Mouse (Mus musculus) fat pad, adult 2 months (tissue): Measurements from ENCODE around the gene Ctnnal1.

Source experiments
- DNase-seq: peaks from one replicate; pipeline ENCODE4 v3.0.0-alpha.2; 2011; ENCODE audit warnings: low read depth, low spot score; ENCODE audit errors: extremely low read depth

Ctnnal1 gene

DNA sequence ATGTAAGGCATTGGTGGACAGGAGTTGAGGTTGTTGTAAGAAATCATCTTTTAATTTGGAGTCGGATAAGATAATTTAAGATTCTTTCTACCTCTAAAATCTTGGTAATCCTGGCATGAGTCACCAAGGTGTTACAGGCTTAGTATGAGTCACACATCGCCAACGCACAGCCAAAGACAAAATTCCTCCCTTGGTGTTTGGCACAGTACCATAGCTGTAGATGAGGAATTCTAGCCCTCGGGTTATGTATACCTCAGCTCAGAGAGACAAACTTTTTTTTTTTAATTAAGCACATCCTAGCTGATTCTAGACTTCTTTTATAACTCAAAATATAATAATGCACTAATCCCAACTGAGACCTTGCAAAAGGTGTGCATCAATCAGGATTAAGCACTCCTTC is 972 bp downstream of the Ctnnal1 start:
- no peak for DNase-seq

DNA sequence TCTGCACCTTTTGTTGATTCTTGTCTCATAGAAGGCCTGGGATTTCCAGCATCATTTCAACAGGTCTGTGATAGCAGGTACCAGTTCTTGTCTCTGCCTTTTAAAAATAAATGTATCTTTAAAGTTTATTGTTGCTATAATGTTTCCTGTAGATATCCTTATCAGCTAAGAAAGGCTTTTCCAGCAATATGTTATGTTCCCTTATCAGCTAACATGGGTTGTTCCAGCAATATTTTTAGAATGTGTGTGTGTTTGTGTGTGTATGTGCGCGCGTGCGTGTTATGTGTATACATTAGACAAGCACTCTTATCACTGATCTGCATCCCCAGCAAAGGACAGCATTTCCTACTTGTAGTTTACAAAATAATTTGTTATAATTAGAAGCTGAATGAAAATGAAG is 3.4 kb downstream of the Ctnnal1 start:
- no peak for DNase-seq

DNA sequence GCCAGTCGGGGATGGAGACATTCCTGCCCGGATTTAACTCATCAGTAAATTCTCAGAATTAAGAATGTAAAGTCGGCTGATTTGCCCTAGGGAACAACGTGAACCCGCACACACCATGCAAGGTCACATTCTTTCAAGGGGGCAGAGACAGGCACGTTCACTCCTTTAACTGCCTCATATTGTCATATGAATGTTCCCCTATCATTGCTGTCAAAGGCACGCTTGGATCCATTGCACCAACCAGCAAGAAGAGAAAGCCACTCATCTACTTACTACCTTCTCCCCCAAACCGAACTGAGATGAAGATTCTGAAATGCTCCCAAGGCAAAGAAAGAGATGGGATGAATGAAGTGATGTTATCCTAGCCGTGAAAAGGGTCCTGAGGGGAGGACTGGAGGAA is 6.3 kb downstream of the Ctnnal1 start:
- no peak for DNase-seq

DNA sequence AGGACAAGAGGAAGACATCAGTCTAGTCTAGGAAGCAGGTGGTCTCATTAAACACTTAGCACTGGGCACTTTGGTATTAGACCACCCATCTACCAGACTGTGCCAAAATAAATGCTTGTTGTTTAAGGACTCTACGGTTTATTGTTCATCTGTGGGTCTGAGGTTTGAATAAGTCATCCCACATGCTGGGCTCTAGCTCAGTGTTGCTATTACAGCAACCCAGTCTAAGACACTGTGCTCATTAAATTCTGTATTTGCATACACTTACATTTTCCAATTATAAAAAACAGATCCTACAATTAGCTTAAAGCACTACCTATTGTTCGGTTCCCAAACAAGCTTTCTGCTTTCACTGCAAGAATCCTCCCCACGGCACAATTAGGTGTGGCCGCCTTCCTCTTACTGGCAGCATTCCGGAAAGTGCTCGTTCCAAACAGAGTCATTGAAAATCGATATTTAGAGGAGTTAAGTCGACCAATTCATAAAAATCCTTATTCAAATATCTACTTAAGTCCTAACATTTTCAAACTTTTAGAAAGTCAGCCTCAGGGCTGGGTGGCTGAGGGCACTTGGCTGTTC is 8.5 kb downstream of the Ctnnal1 start:
- no peak for DNase-seq

DNA sequence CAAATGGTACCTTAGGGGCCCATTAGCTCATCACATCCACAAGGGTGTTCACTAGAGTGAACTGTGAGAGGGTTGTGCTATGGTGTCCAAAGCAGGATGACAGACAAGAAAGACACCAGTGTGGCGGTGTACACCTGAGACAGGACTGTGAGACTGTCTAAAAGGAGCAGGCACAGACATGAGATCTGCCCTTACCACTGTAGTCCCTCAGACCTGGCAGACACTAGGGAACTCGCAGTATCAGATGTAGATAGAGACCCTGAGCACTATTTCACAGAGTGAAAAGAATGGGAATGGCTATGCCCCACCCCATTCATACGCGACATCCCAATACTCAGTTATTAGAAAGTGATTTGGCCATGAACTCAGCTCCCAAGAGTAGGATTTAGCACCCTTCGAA is 9.1 kb downstream of the Ctnnal1 start:
- DNase-seq = no peak

DNA sequence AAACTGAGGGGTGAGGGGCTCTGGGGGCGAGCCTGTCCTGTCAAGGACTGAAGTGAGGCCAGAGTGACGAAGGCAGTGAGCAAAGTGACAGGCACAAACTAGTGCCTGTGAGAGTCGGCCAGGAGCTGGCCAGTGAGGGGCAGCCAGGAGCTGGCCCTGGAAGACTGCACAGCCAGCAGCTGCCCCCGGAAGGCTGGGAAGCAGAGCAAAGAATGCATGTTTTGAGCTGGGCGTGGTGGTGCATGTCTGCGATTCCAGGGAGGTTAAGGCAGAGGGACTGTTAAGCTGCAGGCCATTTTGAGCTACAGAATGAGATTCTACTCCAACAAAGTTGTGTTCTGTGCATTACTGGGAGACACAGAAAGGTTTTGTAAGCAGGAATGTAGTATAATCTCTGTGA is 14.3 kb downstream of the Ctnnal1 start:
- no peak for DNase-seq

DNA sequence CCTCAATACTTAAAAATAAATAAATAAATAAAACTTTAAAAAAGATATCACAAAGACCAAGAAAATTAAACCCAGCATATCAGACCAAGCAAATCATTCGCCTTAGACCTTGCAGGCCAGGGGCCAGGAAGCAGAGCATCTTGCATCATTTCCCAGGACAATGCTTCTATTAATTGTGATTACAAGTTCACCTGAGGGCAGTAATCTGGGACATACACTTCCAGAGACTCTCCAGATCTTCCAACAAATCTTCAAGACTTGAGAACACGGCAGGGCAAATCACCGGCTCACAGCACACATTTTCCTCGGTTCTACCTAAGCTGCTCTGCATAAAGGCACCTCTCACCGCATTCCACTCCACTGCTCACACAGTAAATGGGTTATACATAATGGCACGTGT is 16.9 kb downstream of the Ctnnal1 start:
- peak; percentile 92 for DNase-seq

DNA sequence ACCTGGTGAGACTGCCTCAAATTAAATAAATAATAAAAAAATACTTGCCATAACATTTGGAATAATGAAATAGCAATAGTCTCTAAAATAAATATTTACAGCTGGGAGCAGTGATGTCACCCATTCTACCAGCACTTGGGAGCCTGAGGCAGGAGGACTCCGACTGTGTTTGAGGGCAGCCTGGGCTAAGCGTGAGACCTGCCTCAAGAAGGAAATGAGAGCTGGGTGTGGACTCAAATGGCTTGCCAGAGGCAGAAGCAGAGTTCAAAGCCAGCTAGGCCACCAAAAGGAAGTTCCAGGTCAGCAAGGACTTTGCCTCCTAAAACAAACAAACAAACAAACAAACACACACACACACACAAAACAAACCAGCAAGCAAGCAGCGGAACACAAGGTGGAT is 17.6 kb downstream of the Ctnnal1 start:
- no peak for DNase-seq

DNA sequence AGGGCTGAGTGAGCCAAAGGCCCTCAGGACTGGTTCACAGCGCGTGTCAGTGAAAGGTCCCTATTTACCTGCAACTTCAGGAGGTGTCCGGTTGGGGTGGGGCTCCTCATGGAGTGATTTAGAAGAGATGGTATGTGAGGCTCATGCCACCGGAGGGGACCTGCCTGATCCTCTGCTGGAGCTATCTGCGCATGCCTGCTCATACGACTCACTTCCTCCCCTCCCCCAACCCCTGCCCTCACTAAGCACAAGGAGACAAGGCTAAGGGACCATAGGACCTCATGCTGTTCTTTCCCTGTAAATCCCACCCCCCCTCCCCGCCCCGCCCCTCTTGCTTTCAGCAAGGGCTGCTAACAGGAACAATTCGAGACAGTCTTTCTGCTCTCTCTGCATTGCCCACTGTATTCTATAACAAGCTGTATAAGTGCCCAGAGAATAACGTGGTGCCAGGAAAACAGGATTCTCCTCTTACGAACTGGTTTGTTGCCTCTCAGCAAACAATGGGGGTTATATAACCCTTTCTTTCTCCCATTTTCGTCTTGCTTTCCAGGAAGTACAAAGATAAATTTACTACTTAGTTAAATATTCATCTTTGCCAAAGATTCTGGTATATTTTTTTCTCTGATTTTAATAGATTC is 19.0 kb downstream of the Ctnnal1 start:
- DNase-seq = no peak

DNA sequence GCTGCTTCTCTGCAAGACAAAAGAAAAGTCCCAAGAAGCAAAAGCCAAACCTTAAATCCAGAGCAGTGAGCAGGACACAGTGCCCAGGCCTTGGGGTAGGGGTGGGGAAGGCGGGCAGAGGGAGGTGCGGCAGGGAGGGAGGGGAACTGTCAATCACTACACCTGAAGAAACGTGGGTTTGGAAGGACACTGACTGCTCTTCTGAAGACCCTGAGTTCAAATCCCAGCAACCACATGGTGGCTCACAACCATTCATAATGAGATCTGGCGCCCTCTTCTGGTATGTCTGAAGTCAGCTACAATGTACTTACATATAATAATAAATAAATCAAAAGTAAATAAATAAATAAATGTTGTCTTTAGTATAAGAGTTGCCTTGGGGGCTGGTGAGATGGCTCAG is 20.1 kb downstream of the Ctnnal1 start:
- no peak for DNase-seq

DNA sequence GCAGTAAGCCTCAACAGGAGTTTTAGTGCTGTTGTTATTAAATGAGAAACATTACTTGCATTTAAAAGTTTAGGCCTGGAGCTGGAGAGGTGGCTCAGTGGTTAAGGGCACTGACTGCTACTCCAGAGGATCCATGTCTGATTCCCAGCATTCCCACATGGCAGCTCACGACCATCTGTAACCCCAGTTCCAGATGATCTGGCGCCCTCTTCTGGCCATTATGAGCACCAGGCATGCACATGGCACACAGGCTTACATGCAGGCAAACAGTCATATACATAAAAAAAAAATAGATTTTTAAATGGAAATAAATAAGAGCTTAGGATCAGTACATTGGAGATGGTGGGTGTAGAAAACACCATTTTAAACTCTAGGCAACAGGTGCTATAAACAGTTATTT is 21.0 kb downstream of the Ctnnal1 start:
- DNase-seq = no peak

DNA sequence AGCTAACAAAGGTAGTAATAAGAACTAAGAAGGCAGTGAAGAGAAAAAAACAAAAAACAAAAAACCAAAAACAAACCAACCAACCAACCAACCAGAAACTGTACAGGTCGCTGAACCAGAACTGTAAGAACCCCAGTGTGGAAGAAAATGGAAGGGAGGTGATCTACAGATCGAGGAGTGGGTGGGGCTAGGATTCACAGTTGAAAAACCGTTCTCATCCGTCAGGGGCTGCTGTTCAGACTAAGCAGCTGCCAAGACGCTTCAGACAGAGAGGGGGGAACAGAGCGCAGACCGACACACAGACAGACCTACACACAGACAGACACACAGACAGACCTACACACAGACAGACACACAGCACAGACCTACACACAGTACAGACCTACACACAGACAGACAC is 22.5 kb downstream of the Ctnnal1 start:
- DNase-seq = no peak

DNA sequence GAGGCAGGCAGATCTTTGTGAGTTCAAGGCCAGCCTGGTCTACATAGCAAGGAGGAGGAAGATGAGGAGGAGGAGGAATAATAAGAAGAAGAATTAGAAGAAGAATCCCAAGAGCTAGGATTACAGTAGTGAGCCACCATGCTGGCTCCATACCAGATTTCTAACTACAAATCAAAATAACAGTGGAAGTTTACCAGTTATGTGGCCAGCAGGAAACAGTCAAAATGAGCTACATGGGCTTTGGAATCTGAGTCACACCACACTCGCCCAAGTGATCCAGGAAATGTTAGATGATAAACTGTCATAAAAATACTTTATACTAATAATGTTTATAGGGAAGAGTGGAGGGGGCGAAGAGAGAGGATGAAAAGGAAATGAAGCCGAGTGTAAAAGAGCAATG is 24.7 kb downstream of the Ctnnal1 start:
- DNase-seq = no peak

DNA sequence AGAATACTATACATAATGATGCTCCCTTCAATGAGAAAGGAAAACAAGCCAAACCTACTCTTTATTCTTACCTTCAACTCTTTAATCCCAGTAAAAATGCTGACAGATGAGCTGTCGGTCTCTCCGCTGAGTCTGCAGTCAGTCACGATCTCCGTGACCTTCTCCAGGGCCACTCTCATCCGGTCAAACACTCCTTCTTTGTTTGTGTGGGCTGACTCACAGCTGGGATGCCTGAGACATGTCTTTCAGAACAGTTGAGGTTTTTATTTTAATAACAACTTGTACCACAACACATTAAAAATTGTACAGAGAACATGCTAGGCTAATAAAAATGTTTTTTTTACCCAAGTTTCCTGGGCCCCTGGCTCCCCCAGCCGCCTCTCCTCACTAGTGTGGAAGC is 27.3 kb downstream of the Ctnnal1 start:
- no peak for DNase-seq

DNA sequence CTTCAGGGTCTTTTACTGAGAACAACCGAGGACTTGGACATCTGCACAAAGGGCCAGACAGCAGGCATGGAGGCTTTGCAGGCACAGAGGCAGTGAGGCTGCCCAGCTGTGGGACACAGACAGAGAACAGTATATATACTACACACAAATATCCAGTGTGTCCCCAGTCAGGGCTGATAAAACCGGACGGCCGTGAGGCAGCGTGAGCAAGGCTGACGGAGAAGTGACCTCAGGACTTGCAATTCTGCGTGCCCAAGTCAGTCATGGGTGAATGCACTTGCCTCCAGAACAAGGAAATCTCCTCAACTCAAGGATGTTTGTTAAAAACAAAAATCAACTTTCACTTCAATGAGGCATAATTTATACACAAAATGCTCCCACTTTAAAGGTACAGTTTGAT is 33.0 kb downstream of the Ctnnal1 start:
- DNase-seq = no peak

DNA sequence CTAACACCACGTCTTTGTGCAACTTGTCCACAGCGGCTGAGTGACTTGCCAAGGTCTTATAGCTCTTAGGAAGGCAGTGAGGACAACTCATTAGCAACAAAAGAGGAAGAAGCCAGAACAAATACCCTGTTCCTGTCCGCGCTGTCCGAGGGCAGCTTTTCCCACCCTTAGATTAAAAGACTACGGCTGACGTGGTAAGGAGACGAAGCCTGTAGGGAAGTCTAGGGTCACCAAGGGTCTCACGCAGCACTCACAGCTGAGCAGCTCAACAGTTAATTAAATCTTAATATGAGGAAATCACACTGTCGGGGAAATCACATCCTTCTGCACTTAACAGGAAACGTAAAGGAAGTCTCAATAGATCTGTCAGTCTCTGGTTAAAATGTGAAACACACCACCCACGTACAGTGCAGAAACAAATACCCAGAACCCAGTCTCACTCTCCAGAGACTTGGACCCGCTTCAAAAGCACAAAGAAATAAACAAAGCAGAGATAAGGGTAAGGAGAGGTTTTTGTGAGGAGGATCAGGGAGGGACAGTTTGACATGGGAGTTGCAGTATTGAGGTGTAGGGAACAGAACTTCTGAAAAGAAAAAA is 33.9 kb downstream of the Ctnnal1 start:
- DNase-seq = no peak

DNA sequence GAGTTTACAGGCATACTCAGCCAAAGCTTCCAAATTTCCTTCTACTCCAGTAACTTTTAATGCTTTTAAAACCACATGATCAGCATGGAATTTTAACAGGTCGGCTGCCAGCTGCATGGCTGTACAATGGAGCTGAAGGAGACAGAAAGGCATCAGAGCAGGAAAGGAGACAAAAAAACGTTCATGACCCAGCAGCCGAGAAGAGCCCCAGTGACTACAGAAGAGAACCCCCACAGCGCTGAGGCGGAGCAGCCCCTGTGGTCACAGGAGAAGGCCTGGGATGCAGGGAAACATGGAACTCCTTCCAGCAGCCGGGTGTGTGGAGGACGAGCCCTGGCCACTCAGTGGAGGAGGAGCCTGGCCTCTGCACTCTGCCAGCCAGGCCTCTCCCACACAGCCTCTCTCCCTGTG is 35.5 kb downstream of the Ctnnal1 start:
- DNase-seq = no peak

DNA sequence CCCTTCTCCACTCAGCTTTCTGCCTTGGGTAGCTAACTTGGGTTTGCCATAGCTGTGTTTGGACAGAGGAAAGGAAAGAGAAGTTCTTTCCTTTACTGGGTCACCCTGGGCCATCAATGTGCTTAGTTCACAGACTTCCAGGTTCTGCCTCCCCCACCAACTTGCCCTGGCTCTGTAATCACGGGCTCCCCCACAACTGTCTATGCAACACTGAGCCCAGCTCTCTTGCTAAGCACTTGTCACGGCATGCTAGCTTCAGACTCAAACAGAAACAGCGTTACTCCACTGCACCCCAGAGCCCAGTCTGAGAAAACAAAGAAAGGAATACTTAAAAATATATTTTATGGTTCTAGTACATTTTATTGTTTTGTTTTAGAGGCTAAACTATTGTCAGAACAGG is 36.1 kb downstream of the Ctnnal1 start:
- no peak for DNase-seq

DNA sequence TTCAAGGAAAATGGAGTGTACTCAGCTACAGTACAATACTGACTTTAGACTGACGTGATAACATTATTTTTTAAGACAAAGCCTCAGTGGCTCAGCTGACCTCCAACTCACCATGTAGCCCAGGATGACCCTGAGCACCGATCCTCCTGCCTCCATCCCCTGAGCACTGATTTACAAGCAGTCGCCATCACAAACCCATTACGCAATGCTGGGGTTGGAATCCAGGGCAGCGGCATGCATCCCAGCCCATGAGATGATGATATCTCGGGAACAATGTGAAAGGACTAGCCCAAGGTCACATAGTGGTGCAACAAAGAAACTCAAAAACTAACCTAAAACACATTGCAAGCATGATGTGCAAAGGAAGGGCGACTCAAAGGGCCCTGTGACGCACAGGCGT is 40.8 kb downstream of the Ctnnal1 start:
- no peak for DNase-seq

DNA sequence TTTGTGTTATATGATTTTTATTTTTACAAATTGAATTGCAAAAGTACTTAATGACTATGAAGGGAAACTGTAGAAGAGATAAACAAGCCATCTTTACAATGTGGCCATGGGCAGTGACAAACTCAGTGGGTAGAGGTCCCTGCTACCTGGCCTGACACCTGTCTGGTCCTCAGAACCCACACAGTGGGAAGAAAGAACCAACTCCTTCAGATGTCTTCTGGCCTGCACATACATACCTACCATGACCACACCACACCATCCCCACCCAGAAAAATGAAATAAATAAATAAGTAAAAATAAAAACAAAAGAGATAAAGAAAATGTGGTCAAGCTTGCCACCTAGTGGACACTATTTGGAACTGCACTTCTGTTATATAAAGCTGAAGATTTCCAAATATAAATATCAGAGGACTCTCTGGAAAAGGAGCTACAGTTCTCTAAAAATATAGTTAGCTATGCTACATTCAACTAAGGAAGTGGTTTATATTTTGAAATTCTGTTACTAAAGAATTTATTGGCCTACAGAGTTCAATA is 44.9 kb downstream of the Ctnnal1 start:
- no peak for DNase-seq

DNA sequence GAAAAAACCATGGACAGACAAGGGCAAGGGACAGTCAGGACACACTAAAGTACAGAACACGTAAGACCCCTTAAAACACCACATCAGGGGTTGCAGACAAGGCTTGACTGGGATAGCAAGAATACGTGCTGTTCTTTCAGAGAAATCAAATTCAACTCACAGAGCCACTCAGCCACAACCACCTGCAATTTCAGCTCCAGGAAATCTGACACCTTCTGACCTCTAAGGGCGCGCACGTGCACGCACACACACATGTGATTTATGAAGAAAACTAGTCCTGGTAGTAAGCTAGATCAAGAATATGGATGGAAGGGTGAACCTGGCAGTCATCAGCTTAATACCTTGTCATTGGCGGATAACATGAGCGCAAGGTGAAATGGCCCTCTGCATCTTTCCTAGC is 49.9 kb downstream of the Ctnnal1 start:
- no peak for DNase-seq

DNA sequence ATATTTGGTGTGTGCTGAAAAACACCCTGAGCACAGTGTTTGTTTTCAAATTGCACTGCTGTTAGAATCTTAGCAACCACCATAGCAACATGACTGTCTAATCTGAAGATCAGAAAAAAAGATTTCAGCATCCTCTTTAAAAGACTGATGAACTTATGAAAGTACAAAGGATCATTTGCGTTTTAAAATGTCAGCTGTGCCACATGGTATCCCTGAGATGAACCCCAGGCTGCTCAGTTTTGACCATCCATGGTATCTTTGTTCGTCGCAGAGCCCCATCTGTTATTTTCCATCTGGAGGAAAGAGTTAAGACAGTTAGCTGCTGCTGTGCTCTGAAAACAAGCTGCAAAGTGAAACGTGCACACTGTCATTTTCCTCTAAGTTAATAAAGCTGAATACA is 52.9 kb downstream of the Ctnnal1 start:
- DNase-seq = no peak

DNA sequence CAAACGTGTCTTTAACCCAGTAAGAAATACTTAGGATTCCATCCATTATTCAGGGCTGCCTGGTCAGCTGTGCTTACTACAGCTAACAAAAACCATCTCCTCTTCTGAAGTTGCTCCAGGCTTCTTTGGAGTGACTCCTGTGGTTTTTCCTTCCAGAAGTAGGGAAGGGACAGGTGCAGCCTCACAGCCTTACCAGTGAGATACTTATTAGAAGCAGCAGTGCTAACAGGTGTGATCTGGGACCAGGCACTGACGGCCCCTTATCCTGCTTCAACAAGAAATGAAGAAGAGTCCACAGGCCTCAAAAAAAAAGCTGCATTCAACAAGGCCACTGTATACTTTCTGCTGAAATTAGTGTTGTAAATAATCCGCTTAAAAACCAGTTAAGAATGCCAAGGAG is 53.3 kb downstream of the Ctnnal1 start:
- DNase-seq = no peak
